Mouse (Mus musculus) hindbrain, postnatal 0 days (tissue): Measurements from ENCODE around the gene Spic. TPM values are rescaled to one million over a fixed set of nuclear protein-coding genes. Genes with fewer than 3 reads are reported as not detected.

Source experiments
- ATAC-seq: fragments of 200-750 bp; cut with Nextera tagmentation; 2 replicates; pipeline ENCODE4 v1.8.0; 2017; ENCODE audit warnings: mild to moderate bottlenecking, moderate TSS enrichment, moderate library complexity
- DNase-seq: peaks from one replicate; pipeline ENCODE4 v3.0.0-alpha.2; 2015; ENCODE audit warnings: low spot score
- H3K27ac ChIP-seq: fragments of 300-500 bp; sonication (generic); 2 replicates; pipeline ENCODE4 v1.5.1; 2014; ENCODE audit warnings: mild to moderate bottlenecking
- H3K27me3 ChIP-seq: fragments of 300-500 bp; sonication (generic); 2 replicates; pipeline ENCODE4 v1.6.1; 2014; ENCODE audit warnings: low read length, mixed read lengths; ENCODE audit not compliant: insufficient read depth
- H3K36me3 ChIP-seq: fragments of 300-500 bp; sonication (generic); 2 replicates; pipeline ENCODE4 v1.6.1; 2014; ENCODE audit warnings: low read length, mixed read lengths; ENCODE audit not compliant: insufficient read depth
- H3K4me1 ChIP-seq: fragments of 300-500 bp; sonication (generic); 2 replicates; pipeline ENCODE4 v1.6.1; 2014; ENCODE audit warnings: antibody characterized with exemption, low read length, mixed read lengths; ENCODE audit not compliant: insufficient read depth
- H3K4me2 ChIP-seq: fragments of 300-500 bp; sonication (generic); 2 replicates; pipeline ENCODE4 v1.6.1; 2014; ENCODE audit warnings: low read depth, mild to moderate bottlenecking, low read length, moderate library complexity, mixed read lengths
- H3K4me3 ChIP-seq: fragments of 300-500 bp; sonication (generic); 2 replicates; pipeline ENCODE4 v1.5.1; 2014; ENCODE audit warnings: low read length
- H3K9ac ChIP-seq: fragments of 300-500 bp; sonication (generic); replicated peaks from 2 replicates; pipeline ENCODE4 v1.6.1; 2014; ENCODE audit warnings: mild to moderate bottlenecking, low read length, moderate library complexity, mixed read lengths
- H3K9me3 ChIP-seq: fragments of 300-500 bp; sonication (generic); 2 replicates; pipeline ENCODE4 v1.6.1; 2016; ENCODE audit warnings: low read length, mixed read lengths
- CTCF ChIP-seq: IDR thresholded peaks from 2 replicates; pipeline ENCODE4 v1.5.1; 2016; ENCODE audit warnings: antibody characterized with exemption, control low read depth, low read depth
- WGBS: fragments of 180-500 bp; shearing (Covaris S2); extraction: QIAGEN DNeasy Blood & Tissue Kit; methylation state at CpG from one replicate; pipeline ENCODE4 v1.1.7; 2014; 5-methylcytosine and 5-hydroxymethylcytosine counted together
- polyA plus RNA-seq: library from polyadenylated mRNA; unstranded; fragments of >200 nt; fragmentation: Nextera tagmentation; extraction: Ambion mirVana; gene quantifications from 2 replicates; pipeline ENCODE4 v1.2.1, GENCODE M21; 2015
- total RNA-seq: library from RNA; depleted of rRNA; stranded (reverse); fragments of >200 nt; gene quantifications from 2 replicates; pipeline ENCODE4 v1.2.3, GENCODE M21; 2014

The Spic gene
- total and polyA plus RNA-seq, 2 experiments from 2014 or later: not detected

GRCm38 (mm10) chr10:88725343-88725742 is 40.5 kb upstream of the Spic start:
- Histone ChIP-seq H3K4me2 (no peak overlapping the region), H3K27ac (no peak overlapping the region), H3K4me1 (no peaks in the 10 kb centered on the region), H3K9ac (no peak overlapping the region), H3K4me3 (no peak overlapping the region), H3K9me3 (no peaks in the 10 kb centered on the region), H3K36me3 (no peaks in the 10 kb centered on the region), H3K27me3 (no peaks in the 10 kb centered on the region)
- TF ChIP-seq CTCF: peak; percentile 71
- 64% methylated on average over 2 of the region's 2 CpGs for WGBS
- DNase-seq (peak; percentile 62), ATAC-seq (no peak)

GRCm38 (mm10) chr10:88719618-88720017 is 34.8 kb upstream of the Spic start:
- H3K27me3 ChIP-seq: no peaks in the 10 kb centered on the region
- no peak overlapping the region for H3K9ac ChIP-seq
- H3K27ac ChIP-seq: no peak overlapping the region
- 81% methylated on average over 1 of the region's 1 CpGs for WGBS
- H3K9me3 ChIP-seq: no peaks in the 10 kb centered on the region
- no peak overlapping the region for H3K4me3 ChIP-seq
- no peak for DNase-seq
- ATAC-seq: no peak
- H3K4me2 ChIP-seq: no peak overlapping the region
- no peaks in the 10 kb centered on the region for H3K36me3 ChIP-seq
- no peaks in the 10 kb centered on the region for H3K4me1 ChIP-seq
- TF ChIP-seq CTCF: no peak

DNA sequence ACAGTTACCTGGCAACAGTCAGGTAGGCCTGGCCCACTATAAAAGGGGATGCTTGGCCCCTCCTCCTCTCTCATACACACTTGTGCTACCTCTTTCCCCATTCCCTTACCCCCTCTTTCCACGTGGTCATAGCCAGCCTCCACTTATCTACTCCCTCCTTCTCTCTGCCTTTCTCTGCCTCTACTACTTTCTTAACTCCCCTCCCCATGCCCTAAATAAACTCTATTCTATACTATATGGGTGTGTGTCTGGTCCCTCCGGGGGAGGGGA is 32.9 kb upstream of the Spic start:
- H3K9me3 ChIP-seq: no peaks in the 10 kb centered on the region
- H3K4me2 ChIP-seq: no peak overlapping the region
- H3K4me1 ChIP-seq: no peaks in the 10 kb centered on the region
- TF ChIP-seq CTCF: no peak
- H3K27ac ChIP-seq: no peak overlapping the region
- ATAC-seq (no peak), DNase-seq (no peak)
- H3K27me3 ChIP-seq: no peaks in the 10 kb centered on the region
- H3K9ac ChIP-seq: no peak overlapping the region
- WGBS: 43% methylated on average over 2 of the region's 2 CpGs
- no peaks in the 10 kb centered on the region for H3K36me3 ChIP-seq
- H3K4me3 ChIP-seq: no peak overlapping the region

DNA sequence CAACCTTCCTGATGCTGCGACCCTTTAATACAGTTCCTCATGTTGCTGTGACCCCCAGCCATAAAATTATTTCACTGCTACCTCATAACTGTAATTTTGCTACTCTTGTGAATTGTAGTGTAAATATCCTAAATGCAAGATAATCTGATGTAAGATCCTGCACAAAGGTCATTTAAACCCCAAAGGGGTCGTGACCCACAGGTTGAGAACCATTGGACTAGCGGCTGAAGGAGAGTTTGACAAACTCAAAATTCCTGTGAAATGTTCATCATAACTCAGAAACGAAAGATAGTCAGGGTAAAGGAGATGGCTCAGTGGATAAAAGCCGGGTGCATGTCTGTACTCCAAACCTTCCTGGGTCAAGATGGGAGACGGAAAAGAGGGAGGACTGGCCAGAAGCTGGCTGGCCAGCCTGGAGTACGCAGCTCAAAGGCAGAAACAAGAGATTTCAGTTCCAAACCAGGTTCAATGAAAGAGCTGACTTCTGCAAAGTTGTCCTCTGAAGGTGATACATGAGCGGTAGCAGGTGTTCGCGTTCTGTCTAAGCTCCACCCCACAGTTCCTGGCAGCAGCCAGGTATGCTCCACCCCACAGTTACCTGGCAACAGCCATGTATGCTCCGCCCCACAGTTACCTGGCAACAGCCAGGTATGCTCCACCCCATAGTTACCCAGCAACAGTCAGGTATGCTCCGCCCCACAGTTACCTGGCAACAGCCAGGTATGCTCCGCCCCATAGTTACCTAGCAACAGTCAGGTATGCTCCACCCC is 32.4 kb upstream of the Spic start:
- Histone ChIP-seq H3K9me3 (no peaks in the 10 kb centered on the region), H3K4me1 (no peaks in the 10 kb centered on the region), H3K27ac (no peak overlapping the region), H3K27me3 (no peaks in the 10 kb centered on the region), H3K9ac (no peak overlapping the region), H3K4me3 (no peak overlapping the region), H3K36me3 (no peaks in the 10 kb centered on the region), H3K4me2 (no peak overlapping the region)
- TF ChIP-seq CTCF: no peak
- DNase-seq: no peak
- no peak for ATAC-seq
- 61% methylated on average over 13 of the region's 13 CpGs for WGBS

- no peak for DNase-seq
- ATAC-seq: no peak
- TF ChIP-seq CTCF: no peak
- Histone ChIP-seq H3K27me3 (no peaks in the 10 kb centered on the region), H3K36me3 (no peaks in the 10 kb centered on the region), H3K4me1 (no peaks in the 10 kb centered on the region), H3K27ac (no peak overlapping the region), H3K9me3 (no peaks in the 10 kb centered on the region), H3K4me3 (no peak overlapping the region), H3K4me2 (no peak overlapping the region), H3K9ac (no peak overlapping the region)
- 67% methylated on average over 6 of the region's 6 CpGs for WGBS
Observed at GRCm38 (mm10) chr10:88715621-88716020, 30.8 kb upstream of the Spic start.

DNA sequence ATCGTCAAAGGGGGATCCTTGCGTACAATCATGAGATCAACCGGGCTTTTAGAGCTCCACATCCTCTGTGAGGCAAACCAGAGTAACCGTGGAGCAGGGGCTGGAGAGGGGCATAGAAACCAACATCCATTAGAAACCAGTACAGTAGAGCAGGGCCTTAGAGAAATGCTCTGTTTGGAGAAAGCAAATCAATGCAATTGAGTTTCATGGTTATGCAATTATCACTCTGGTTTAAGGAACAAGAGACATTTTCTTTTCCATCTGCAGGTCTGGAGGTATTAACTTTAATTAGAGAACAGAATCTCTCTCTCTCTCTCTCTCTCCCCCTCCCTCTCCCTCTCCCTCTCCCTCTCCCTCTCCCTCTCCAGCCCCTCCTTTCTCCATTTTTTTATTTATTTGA is 29.9 kb upstream of the Spic start:
- no peaks in the 10 kb centered on the region for H3K36me3 ChIP-seq
- DNase-seq (no peak), ATAC-seq (no peak)
- no peaks in the 10 kb centered on the region for H3K9me3 ChIP-seq
- 78% methylated on average over 4 of the region's 4 CpGs for WGBS
- H3K27ac ChIP-seq: no peak overlapping the region
- TF ChIP-seq CTCF: no peak
- no peak overlapping the region for H3K4me3 ChIP-seq
- H3K4me2 ChIP-seq: no peak overlapping the region
- no peaks in the 10 kb centered on the region for H3K27me3 ChIP-seq
- H3K9ac ChIP-seq: no peak overlapping the region
- no peaks in the 10 kb centered on the region for H3K4me1 ChIP-seq

- no peak for ATAC-seq
- TF ChIP-seq CTCF: no peak
- 85% methylated on average over 6 of the region's 6 CpGs for WGBS
- no peak overlapping the region for H3K4me2 ChIP-seq
- no peaks in the 10 kb centered on the region for H3K4me1 ChIP-seq
- no peaks in the 10 kb centered on the region for H3K36me3 ChIP-seq
- H3K27ac ChIP-seq: no peak overlapping the region
- H3K27me3 ChIP-seq: no peaks in the 10 kb centered on the region
- no peak overlapping the region for H3K9ac ChIP-seq
- no peak overlapping the region for H3K4me3 ChIP-seq
- no peak for DNase-seq
- H3K9me3 ChIP-seq: no peaks in the 10 kb centered on the region
Observed at GRCm38 (mm10) chr10:88712359-88712758, 27.5 kb upstream of the Spic start.
